In the genomic region with DNA sequence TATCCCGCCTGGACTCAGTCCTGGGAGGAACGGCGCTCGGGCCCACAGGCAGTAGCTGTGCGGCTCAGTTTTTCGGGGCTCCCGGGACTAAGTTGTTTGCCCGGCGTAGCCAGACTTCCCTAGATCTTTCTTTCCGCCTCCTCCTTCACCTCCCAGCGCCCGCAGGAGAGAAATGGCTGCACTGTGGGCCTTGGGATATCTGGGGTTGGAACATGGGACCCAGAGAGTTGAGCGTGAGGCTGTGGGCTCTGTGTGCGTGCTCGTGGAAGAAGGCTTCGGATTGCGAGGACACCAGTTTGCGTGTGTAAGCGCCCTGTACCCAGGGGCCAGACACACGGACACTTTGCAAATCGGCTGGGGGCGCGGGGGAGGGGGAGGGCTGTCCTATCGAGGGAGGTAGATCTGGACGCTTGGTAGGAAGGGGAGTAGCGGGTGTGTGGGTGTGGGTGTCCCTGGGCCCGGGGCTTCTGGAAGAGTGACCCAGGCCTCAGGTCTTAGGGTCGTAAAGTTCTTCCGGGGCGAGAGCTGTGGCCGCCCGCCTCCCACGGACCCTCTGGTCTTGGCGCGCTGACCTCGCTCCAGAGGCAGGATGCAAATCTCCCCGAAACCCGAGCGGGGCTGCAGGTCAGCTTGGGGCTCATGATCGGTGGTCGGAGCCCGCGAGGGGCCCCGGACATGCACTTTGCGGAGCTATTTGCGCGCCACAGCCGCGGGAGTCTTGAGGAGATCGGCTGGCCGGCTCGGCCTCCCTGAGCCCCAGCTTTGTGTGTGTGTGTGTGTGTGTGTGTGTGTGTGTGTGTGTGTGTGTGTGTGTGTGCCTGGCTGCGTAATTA, we compare ENCODE assay signal across 8 mouse cellular contexts. TPM values are rescaled to one million over a fixed set of nuclear protein-coding genes. Genes with fewer than 3 reads are reported as not detected.
DNase-seq lines count a peak whose midpoint lies in the region; ATAC-seq and TF ChIP-seq lines count a peak whose summit lies in the region.

No protein-coding gene starts in this region.

- H3K4me1 ChIP-seq in embryonic facial prominence, embryonic 14.5 days (ENCODE audit: control insufficient read depth, insufficient read depth, low read length): peaks cover 5% of the 10 kb centered on the region; the same call in 1 of the 2 replicates
- H3K4me1 ChIP-seq in limb, embryonic 10.5 days: peaks cover 84% of the 10 kb centered on the region
- H3K4me1 ChIP-seq in neural tube, embryonic 15.5 days: peaks cover 34% of the 10 kb centered on the region

- DNase-seq in left cerebral cortex, adult 2 months (ENCODE audit: extremely low spot score in 1 of 2, low spot score in 2 of 2): no peak
- DNase-seq in left cerebral cortex, adult 9 months (ENCODE audit: low spot score in 2 of 2): no peak
- no peak for DNase-seq in embryonic facial prominence, embryonic 14.5 days (ENCODE audit: low spot score)
- peak; percentile 77 for DNase-seq in limb, embryonic 10.5 days (ENCODE audit: low spot score)
- DNase-seq in cerebellum, adult 11-12 months: no peak
- no peak for DNase-seq in right cerebral cortex, adult 2 months (ENCODE audit: low spot score in 2 of 2)
- no peak for DNase-seq in adrenal gland, adult 18-20 months (ENCODE audit: low spot score in 2 of 2)

- intact Hi-C loops in left cerebral cortex, adult 2 months (cut with DNase I): no loop called here

- no peaks in the 10 kb centered on the region for H3K9me3 ChIP-seq in embryonic facial prominence, embryonic 14.5 days (ENCODE audit: control insufficient read depth, low read length)
- H3K9me3 ChIP-seq in limb, embryonic 10.5 days (replicated peaks): no peaks in the 10 kb centered on the region
- no peaks in the 10 kb centered on the region for H3K9me3 ChIP-seq in neural tube, embryonic 15.5 days (replicated peaks)

- peak overlapping the region; percentile 84 for H3K27ac ChIP-seq in left cerebral cortex, adult 2 months
- H3K27ac ChIP-seq in embryonic facial prominence, embryonic 14.5 days (replicated peaks; ENCODE audit: low read depth, low read length): peak overlapping the region; percentile 1; the same call in 1 of the 2 replicates
- H3K27ac ChIP-seq in limb, embryonic 10.5 days: peak overlapping the region; percentile 97
- no peak overlapping the region for H3K27ac ChIP-seq in neural tube, embryonic 15.5 days (replicated peaks)

- H3K9ac ChIP-seq in embryonic facial prominence, embryonic 14.5 days (ENCODE audit: low read depth, low read length): peak overlapping the region; percentile 28
- no peak overlapping the region for H3K9ac ChIP-seq in neural tube, embryonic 15.5 days (replicated peaks)

- peak overlapping the region; percentile 63 for H3K4me3 ChIP-seq in left cerebral cortex, adult 2 months
- peak overlapping the region; percentile 26 for H3K4me3 ChIP-seq in embryonic facial prominence, embryonic 14.5 days (ENCODE audit: low read depth, low read length)
- peak overlapping the region; percentile 80 for H3K4me3 ChIP-seq in limb, embryonic 10.5 days
- H3K4me3 ChIP-seq in neural tube, embryonic 15.5 days (replicated peaks): peak overlapping the region; percentile 9; the same call in 1 of the 2 replicates

- H3K4me2 ChIP-seq in embryonic facial prominence, embryonic 14.5 days (ENCODE audit: low read depth, low read length): peak overlapping the region; percentile 43
- peak overlapping the region; percentile 27 for H3K4me2 ChIP-seq in neural tube, embryonic 15.5 days

- ATAC-seq in embryonic facial prominence, embryonic 14.5 days (ENCODE audit: low read depth): no peak
- no peak for ATAC-seq in neural tube, embryonic 15.5 days (ENCODE audit: low FRiP score)

- no peaks in the 10 kb centered on the region for H3K36me3 ChIP-seq in embryonic facial prominence, embryonic 14.5 days (ENCODE audit: control insufficient read depth, insufficient read depth, low read length)
- H3K36me3 ChIP-seq in limb, embryonic 10.5 days: peaks cover 47% of the 10 kb centered on the region
- no peaks in the 10 kb centered on the region for H3K36me3 ChIP-seq in neural tube, embryonic 15.5 days

- WGBS in embryonic facial prominence, embryonic 14.5 days: 1% methylated on average over 43 of the region's 53 CpGs
- under 1% methylated on average over 53 of the region's 53 CpGs for WGBS in limb, embryonic 10.5 days
- WGBS in neural tube, embryonic 15.5 days: 1% methylated on average over 53 of the region's 53 CpGs

- no peak for TF ChIP-seq CTCF in left cerebral cortex, adult 2 months (IDR thresholded peaks at IDR 0.05)

- peaks cover 97% of the 10 kb centered on the region for H3K27me3 ChIP-seq in embryonic facial prominence, embryonic 14.5 days (replicated peaks; ENCODE audit: control insufficient read depth, insufficient read depth, low read length)
- peaks cover 88% of the 10 kb centered on the region for H3K27me3 ChIP-seq in limb, embryonic 10.5 days (ENCODE audit: low read depth, poor library complexity, severe bottlenecking)
- H3K27me3 ChIP-seq in neural tube, embryonic 15.5 days (replicated peaks): peaks cover 95% of the 10 kb centered on the region

RNA-seq across cellular contexts. Expression of a gene that starts 17.6 kb away (rescaled TPM):
- 10 to 100 TPM; 83.9 to 88.2 TPM for total RNA-seq in left cerebral cortex, adult 2 months (2021)
- polyA plus RNA-seq in embryonic facial prominence, embryonic 14.5 days (2014; fragmentation: Nextera tagmentation; extraction: Ambion mirVana): 10.4 and 11.2 TPM in 2 replicates
- polyA plus RNA-seq in limb, embryonic 10.5 days (2016; fragmentation: Nextera tagmentation; extraction: Ambion mirVana): 33.7 and 48.4 TPM in 2 replicates
- 1.6 and 3.0 TPM in 2 replicates for polyA plus RNA-seq in neural tube, embryonic 15.5 days (2015; fragmentation: Nextera tagmentation; extraction: Ambion mirVana)
- not detected for total RNA-seq in adrenal gland, adult 18-20 months (2021)

Comparison
In these comparisons a context has a peak if more than half of its experiments do, and no peak if none do; other contexts are left out.
1. H3K4me3 ChIP-seq: peak in every context shown above with its lines; median percentile 80 in limb, embryonic 10.5 days; 63 in left cerebral cortex, adult 2 months; 26 in embryonic facial prominence, embryonic 14.5 days; 9 in neural tube, embryonic 15.5 days.